Mouse (Mus musculus): ENCODE results near the gene Atr. TPM values are rescaled to one million over a fixed set of nuclear protein-coding genes. Genes with fewer than 3 reads are reported as not detected.
A peak's percentile ranks its signal among the peaks of the same experiment; 100 is the strongest.

The Atr gene
- polyA plus RNA-seq, 1 experiment from 2014 or later = 21.0 TPM

DNA sequence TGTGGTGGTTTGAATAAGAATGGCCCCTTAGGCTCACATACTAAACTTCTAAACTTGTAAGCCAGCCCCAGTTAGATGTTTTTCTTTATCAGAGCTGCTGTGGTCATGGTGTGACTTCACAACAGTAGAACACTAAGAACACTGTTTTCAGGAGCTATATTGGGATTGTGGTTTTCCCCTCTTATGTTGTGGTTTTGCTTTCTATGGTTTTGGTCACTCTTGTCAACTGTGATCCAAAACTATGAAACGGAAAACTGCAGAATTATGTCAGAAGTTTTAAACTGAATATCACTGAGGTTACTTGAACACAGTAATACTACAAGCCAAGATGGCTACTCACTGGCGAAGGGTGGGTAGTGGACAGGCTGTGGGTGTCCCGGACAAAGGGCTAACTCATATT, 24.6 kb upstream of the Atr start:
- ATAC-seq (ENCODE audit: insufficient read depth, low FRiP score, low TSS enrichment) = no peak
- no peaks in the 10 kb centered on the region for H3K36me3 ChIP-seq (ENCODE audit: control insufficient read depth, insufficient read depth, low read length)
- no peaks in the 10 kb centered on the region for H3K27me3 ChIP-seq (ENCODE audit: control insufficient read depth, insufficient read depth, low read length)
- no peak overlapping the region for H3K4me3 ChIP-seq (ENCODE audit: low read depth, low read length)
- DNase-seq (ENCODE audit: low spot score) = no peak
- no peak overlapping the region for H3K27ac ChIP-seq (ENCODE audit: low read depth, low read length)
- no peak overlapping the region for H3K9ac ChIP-seq (ENCODE audit: low read length)
- WGBS = 95% methylated on average over 3 of the region's 3 CpGs
- H3K4me1 ChIP-seq (ENCODE audit: control insufficient read depth, insufficient read depth, low read length) = no peaks in the 10 kb centered on the region
- no peak overlapping the region for H3K4me2 ChIP-seq (ENCODE audit: low read depth)
- no peaks in the 10 kb centered on the region for H3K9me3 ChIP-seq (ENCODE audit: control insufficient read depth, low read length)

DNA sequence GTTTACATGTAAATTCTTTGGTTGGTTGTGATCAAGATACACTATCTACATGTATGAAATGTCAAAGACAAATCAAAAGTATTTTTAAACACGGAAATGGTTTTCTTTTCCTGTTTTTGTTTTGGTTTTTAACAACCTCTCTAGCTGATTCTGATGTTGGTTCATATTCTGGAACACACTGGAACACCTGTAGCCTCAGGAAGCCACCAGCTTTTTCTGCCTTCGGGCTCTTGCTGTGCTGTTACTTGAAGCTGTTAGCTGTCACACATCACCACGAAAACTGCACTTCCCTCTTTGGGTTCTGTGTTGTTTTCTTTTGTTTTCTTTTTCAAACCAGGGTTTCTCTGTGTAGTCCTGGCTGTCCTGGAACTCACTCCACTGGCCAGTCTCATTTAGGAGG, 22.6 kb upstream of the Atr start:
- H3K9ac ChIP-seq (ENCODE audit: low read length) = no peak overlapping the region
- no peaks in the 10 kb centered on the region for H3K9me3 ChIP-seq (ENCODE audit: control insufficient read depth, low read length)
- H3K4me2 ChIP-seq (ENCODE audit: low read depth) = no peak overlapping the region
- H3K27ac ChIP-seq (ENCODE audit: low read depth, low read length) = no peak overlapping the region
- 74% methylated on average over 3 of the region's 3 CpGs for WGBS
- ATAC-seq (ENCODE audit: insufficient read depth, low FRiP score, low TSS enrichment) (no peak), DNase-seq (ENCODE audit: low spot score) (no peak)
- H3K36me3 ChIP-seq (ENCODE audit: control insufficient read depth, insufficient read depth, low read length) = no peaks in the 10 kb centered on the region
- H3K4me3 ChIP-seq (ENCODE audit: low read depth, low read length) = no peak overlapping the region
- no peaks in the 10 kb centered on the region for H3K4me1 ChIP-seq (ENCODE audit: control insufficient read depth, insufficient read depth, low read length)
- no peaks in the 10 kb centered on the region for H3K27me3 ChIP-seq (ENCODE audit: control insufficient read depth, insufficient read depth, low read length)

DNA sequence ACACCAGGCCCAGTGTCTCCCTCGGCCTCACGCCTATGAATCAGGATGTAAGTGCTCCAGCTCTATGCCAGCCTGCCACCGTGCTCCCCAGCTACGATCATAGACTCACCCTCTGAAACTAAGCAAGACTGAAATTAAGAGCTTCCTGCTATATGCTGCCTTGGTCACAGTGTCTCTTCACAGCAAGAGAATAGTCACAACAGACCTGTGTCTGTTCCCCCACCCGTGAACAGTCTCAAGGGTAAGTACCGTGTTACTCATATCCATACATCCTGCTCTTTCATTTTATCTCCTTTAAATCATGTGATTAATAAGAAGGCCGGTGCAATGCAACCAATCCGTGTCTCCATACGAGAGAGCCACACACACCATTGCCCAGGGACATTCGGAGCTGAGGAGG, 21.7 kb upstream of the Atr start:
- H3K9ac ChIP-seq (ENCODE audit: low read length) = no peak overlapping the region
- no peaks in the 10 kb centered on the region for H3K4me1 ChIP-seq (ENCODE audit: control insufficient read depth, insufficient read depth, low read length)
- no peaks in the 10 kb centered on the region for H3K27me3 ChIP-seq (ENCODE audit: control insufficient read depth, insufficient read depth, low read length)
- no peak overlapping the region for H3K4me2 ChIP-seq (ENCODE audit: low read depth)
- WGBS = 88% methylated on average over 10 of the region's 10 CpGs
- H3K4me3 ChIP-seq (ENCODE audit: low read depth, low read length) = no peak overlapping the region
- no peaks in the 10 kb centered on the region for H3K36me3 ChIP-seq (ENCODE audit: control insufficient read depth, insufficient read depth, low read length)
- no peak overlapping the region for H3K27ac ChIP-seq (ENCODE audit: low read depth, low read length)
- no peaks in the 10 kb centered on the region for H3K9me3 ChIP-seq (ENCODE audit: control insufficient read depth, low read length)
- DNase-seq (ENCODE audit: low spot score) = no peak
- ATAC-seq (ENCODE audit: insufficient read depth, low FRiP score, low TSS enrichment) = no peak

DNA sequence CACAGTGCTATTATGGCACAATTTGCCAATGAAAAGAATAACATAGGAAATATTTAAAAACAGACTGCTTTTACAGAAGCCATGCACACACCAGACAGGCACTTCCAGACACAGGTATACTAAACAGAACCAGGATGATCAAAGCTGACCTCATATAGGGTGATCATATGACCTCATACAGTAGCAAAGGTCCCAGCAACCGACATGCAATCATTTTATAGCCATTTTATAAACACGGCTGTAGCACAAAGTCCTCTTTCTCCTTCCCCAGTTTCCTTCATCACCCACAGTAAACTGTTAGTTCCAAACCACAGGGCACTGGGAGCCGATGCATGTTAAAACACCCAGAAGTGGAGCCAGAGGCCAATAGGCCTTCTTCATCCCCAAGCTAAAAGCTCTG, 18.0 kb upstream of the Atr start:
- no peak overlapping the region for H3K4me2 ChIP-seq (ENCODE audit: low read depth)
- no peaks in the 10 kb centered on the region for H3K9me3 ChIP-seq (ENCODE audit: control insufficient read depth, low read length)
- ATAC-seq (ENCODE audit: insufficient read depth, low FRiP score, low TSS enrichment) = no peak
- H3K4me1 ChIP-seq (ENCODE audit: control insufficient read depth, insufficient read depth, low read length) = no peaks in the 10 kb centered on the region
- no peaks in the 10 kb centered on the region for H3K27me3 ChIP-seq (ENCODE audit: control insufficient read depth, insufficient read depth, low read length)
- WGBS = 91% methylated on average over 3 of the region's 3 CpGs
- H3K27ac ChIP-seq (ENCODE audit: low read depth, low read length) = no peak overlapping the region
- H3K9ac ChIP-seq (ENCODE audit: low read length) = no peak overlapping the region
- H3K4me3 ChIP-seq (ENCODE audit: low read depth, low read length) = no peak overlapping the region
- no peaks in the 10 kb centered on the region for H3K36me3 ChIP-seq (ENCODE audit: control insufficient read depth, insufficient read depth, low read length)
- no peak for DNase-seq (ENCODE audit: low spot score)

DNA sequence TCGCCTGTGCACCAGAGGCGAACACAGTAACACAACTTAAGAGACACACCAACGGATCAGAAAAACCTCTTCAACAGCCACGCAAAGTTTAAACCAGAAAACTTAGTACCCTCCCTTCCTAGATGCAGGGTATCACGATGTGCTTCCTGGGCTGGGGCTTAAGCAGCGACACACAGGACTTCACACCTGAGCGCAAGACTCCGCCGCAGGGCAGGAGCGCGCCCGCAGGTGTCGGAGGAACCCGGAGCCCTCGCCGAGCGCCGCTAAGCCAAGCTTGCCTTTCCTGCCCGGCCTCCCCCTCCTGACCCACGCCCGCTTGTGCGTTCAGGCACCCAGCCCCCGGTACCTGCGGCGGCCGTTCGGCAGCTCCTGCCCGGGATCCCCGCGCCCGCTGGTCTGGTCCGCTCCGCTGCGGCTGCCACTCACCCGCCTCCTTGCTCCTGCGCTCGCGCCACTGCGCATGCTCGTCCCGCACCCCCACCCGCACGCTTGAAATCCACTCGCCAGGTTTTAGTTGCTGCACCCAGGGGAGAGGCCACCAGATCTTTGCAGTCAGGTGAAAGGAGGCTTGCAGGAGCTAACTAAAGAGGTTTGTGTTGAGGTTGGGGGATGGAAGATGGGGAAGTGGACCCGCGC, 12.5 kb upstream of the Atr start, which contains the start of gene Pls1:
Gene Pls1 (minus strand): TSS at position 487 of the 636 bp plus-strand sequence.
- DNase-seq (ENCODE audit: low spot score) = peak; percentile 90
- ATAC-seq (ENCODE audit: insufficient read depth, low FRiP score, low TSS enrichment) = peak; percentile 90

DNA sequence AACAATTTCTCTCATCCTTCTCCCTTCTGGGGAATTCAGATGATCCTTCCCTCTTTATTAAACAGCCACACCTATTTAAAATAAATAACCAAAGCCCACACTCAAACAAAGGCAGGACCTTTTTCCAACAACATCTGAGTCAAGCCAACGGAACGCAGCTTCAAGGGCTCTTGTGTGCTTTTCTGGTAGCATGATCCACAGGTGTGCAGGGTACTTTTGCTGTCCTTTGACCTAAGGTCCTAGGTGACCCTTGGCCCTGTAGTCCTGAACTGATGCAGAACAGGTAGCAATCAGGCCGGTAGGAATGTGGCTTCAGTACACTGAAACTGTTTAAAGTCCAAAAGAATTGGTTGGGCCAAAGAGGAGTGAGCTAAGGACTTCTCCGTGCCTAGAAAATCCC, 11.7 kb upstream of the Atr start:
- H3K4me2 ChIP-seq (ENCODE audit: low read depth) = no peak overlapping the region
- no peaks in the 10 kb centered on the region for H3K4me1 ChIP-seq (ENCODE audit: control insufficient read depth, insufficient read depth, low read length)
- H3K27ac ChIP-seq (ENCODE audit: low read depth, low read length) = no peak overlapping the region
- no peaks in the 10 kb centered on the region for H3K36me3 ChIP-seq (ENCODE audit: control insufficient read depth, insufficient read depth, low read length)
- H3K9me3 ChIP-seq (ENCODE audit: control insufficient read depth, low read length) = no peaks in the 10 kb centered on the region
- H3K4me3 ChIP-seq (ENCODE audit: low read depth, low read length) = no peak overlapping the region
- no peak for DNase-seq (ENCODE audit: low spot score)
- no peak for ATAC-seq (ENCODE audit: insufficient read depth, low FRiP score, low TSS enrichment)
- 69% methylated on average over 4 of the region's 4 CpGs for WGBS
- H3K9ac ChIP-seq (ENCODE audit: low read length) = no peak overlapping the region
- peaks cover 3% of the 10 kb centered on the region; the same call in 1 of the 2 replicates for H3K27me3 ChIP-seq (ENCODE audit: control insufficient read depth, insufficient read depth, low read length)

More for the DNA sequence above, 12.5 kb upstream of the Atr start, which contains the start of gene Pls1:
- Histone ChIP-seq H3K9me3 (ENCODE audit: control insufficient read depth, low read length) (no peaks in the 10 kb centered on the region), H3K9ac (ENCODE audit: low read length) (peak within 1 kb of the TSS; percentile 58), H3K4me3 (ENCODE audit: low read depth, low read length) (peak within 1 kb of the TSS; percentile 61), H3K4me1 (ENCODE audit: control insufficient read depth, insufficient read depth, low read length) (no peaks in the 10 kb centered on the region), H3K4me2 (ENCODE audit: low read depth) (peak within 1 kb of the TSS; percentile 94), H3K27ac (ENCODE audit: low read depth, low read length) (no peak within 1 kb of the TSS), H3K27me3 (ENCODE audit: control insufficient read depth, insufficient read depth, low read length) (peaks cover 3% of the 10 kb centered on the region; the same call in 1 of the 2 replicates), H3K36me3 (ENCODE audit: control insufficient read depth, insufficient read depth, low read length) (no peaks in the 10 kb centered on the region)
- WGBS = under 1% methylated on average over 46 of the region's 46 CpGs

DNA sequence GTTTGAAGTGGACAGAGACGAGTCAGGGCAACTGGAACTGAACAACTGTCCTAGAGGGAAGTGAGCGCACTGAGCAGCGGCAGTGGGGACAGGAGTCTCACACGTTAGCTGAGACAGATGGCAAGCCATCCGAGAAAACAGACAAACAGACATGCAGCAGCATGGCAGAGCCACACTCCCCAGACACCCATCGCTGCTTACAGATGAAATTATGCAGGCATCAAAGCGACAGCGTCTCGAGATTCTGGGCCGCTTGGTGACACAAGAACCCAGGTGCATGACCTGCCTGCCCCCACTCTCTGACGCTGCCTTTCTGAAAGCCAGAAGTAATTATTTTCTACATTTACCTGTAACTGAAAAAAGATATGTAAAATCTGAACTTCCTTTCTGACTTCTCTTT, 5.7 kb upstream of the Atr start:
- H3K9ac ChIP-seq (ENCODE audit: low read length) = no peak overlapping the region
- no peaks in the 10 kb centered on the region for H3K36me3 ChIP-seq (ENCODE audit: control insufficient read depth, insufficient read depth, low read length)
- no peak for ATAC-seq (ENCODE audit: insufficient read depth, low FRiP score, low TSS enrichment)
- no peaks in the 10 kb centered on the region for H3K4me1 ChIP-seq (ENCODE audit: control insufficient read depth, insufficient read depth, low read length)
- H3K27me3 ChIP-seq (ENCODE audit: control insufficient read depth, insufficient read depth, low read length) = no peaks in the 10 kb centered on the region
- no peaks in the 10 kb centered on the region for H3K9me3 ChIP-seq (ENCODE audit: control insufficient read depth, low read length)
- no peak overlapping the region for H3K27ac ChIP-seq (ENCODE audit: low read depth, low read length)
- no peak overlapping the region for H3K4me3 ChIP-seq (ENCODE audit: low read depth, low read length)
- DNase-seq (ENCODE audit: low spot score) = no peak
- WGBS = 65% methylated on average over 11 of the region's 11 CpGs
- H3K4me2 ChIP-seq (ENCODE audit: low read depth) = no peak overlapping the region

DNA sequence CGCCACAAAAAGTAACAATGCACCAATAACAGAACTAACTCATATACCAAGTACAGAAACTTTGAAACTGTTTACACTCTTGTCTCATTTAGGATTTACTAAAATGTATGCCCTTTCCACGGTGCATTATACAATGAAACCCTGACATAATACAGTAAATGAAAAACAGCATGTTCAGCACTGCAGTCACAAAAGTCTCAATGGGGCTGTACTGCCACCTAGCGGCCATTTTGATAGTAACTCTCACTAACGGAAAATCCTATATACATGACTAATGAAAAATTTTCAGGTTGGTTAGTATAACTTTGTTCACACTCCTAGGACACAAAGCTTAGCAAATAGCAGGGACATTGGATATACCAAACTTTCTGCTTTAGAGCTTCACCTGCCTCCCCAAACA, 4.5 kb upstream of the Atr start:
- Histone ChIP-seq H3K9me3 (ENCODE audit: control insufficient read depth, low read length) (no peaks in the 10 kb centered on the region), H3K27me3 (ENCODE audit: control insufficient read depth, insufficient read depth, low read length) (no peaks in the 10 kb centered on the region), H3K36me3 (ENCODE audit: control insufficient read depth, insufficient read depth, low read length) (no peaks in the 10 kb centered on the region), H3K4me2 (ENCODE audit: low read depth) (no peak overlapping the region), H3K4me1 (ENCODE audit: control insufficient read depth, insufficient read depth, low read length) (no peaks in the 10 kb centered on the region), H3K9ac (ENCODE audit: low read length) (no peak overlapping the region), H3K4me3 (ENCODE audit: low read depth, low read length) (no peak overlapping the region), H3K27ac (ENCODE audit: low read depth, low read length) (no peak overlapping the region)
- 27% methylated on average over 4 of the region's 4 CpGs for WGBS
- DNase-seq (ENCODE audit: low spot score) = peak; percentile 80
- no peak for ATAC-seq (ENCODE audit: insufficient read depth, low FRiP score, low TSS enrichment)

DNA sequence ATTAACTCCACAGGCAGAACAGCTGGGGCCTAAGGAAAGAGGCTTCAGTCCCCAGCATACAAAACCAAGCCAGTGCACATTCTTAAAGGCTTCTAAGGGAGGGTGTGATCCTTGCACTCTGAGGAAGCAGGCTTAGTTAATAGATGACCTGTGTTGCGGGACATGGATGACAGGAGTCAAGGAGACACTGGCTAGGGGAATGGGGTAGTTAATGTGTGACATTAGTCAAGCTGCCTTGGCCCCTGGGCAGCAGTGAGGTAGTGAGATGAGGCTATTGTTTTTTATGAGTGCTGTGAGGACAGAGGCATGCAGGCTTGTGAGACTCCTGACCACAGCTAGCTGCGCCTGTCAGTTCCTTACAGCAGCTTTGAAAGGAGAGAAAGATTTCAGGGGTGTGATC, 2.5 kb upstream of the Atr start:
- Histone ChIP-seq H3K4me3 (ENCODE audit: low read depth, low read length) (no peak overlapping the region), H3K27ac (ENCODE audit: low read depth, low read length) (no peak overlapping the region), H3K9ac (ENCODE audit: low read length) (no peak overlapping the region), H3K4me2 (ENCODE audit: low read depth) (no peak overlapping the region), H3K36me3 (ENCODE audit: control insufficient read depth, insufficient read depth, low read length) (no peaks in the 10 kb centered on the region), H3K4me1 (ENCODE audit: control insufficient read depth, insufficient read depth, low read length) (no peaks in the 10 kb centered on the region), H3K27me3 (ENCODE audit: control insufficient read depth, insufficient read depth, low read length) (no peaks in the 10 kb centered on the region), H3K9me3 (ENCODE audit: control insufficient read depth, low read length) (no peaks in the 10 kb centered on the region)
- ATAC-seq (ENCODE audit: insufficient read depth, low FRiP score, low TSS enrichment) = no peak
- WGBS = 43% methylated on average over 2 of the region's 2 CpGs
- no peak for DNase-seq (ENCODE audit: low spot score)
